Mouse (Mus musculus) limb, embryonic 15.5 days (tissue): ENCODE measurements around the gene Pacs2. TPM values are rescaled to one million over a fixed set of nuclear protein-coding genes. Genes with fewer than 3 reads are reported as not detected.

Experiments
- ATAC-seq: fragments of 200-750 bp; cut with Nextera tagmentation; 2 replicates; pipeline ENCODE4 v1.8.0; 2017; ENCODE audit warnings: low read depth, moderate TSS enrichment; ENCODE audit not compliant: insufficient number of reproducible peaks, low FRiP score, low TSS enrichment
- H3K27ac ChIP-seq: fragments of 300-500 bp; sonication (generic); 2 replicates; pipeline ENCODE4 v1.5.1; 2015; ENCODE audit warnings: moderate library complexity, mild to moderate bottlenecking, inconsistent platforms
- H3K27me3 ChIP-seq: fragments of 300-500 bp; sonication (generic); 2 replicates; pipeline ENCODE4 v1.6.1; 2015; ENCODE audit warnings: inconsistent platforms
- H3K36me3 ChIP-seq: fragments of 300-500 bp; sonication (generic); 2 replicates; pipeline ENCODE4 v1.6.1; 2015; ENCODE audit warnings: inconsistent platforms
- H3K4me1 ChIP-seq: fragments of 300-500 bp; sonication (generic); 2 replicates; pipeline ENCODE4 v1.6.1; 2015; ENCODE audit warnings: inconsistent platforms
- H3K4me2 ChIP-seq: fragments of 300-500 bp; sonication (generic); 2 replicates; pipeline ENCODE4 v1.6.1; 2015; ENCODE audit warnings: mild to moderate bottlenecking, inconsistent platforms
- H3K4me3 ChIP-seq: fragments of 300-500 bp; sonication (generic); 2 replicates; pipeline ENCODE4 v1.5.1; 2015; ENCODE audit warnings: mild to moderate bottlenecking, inconsistent platforms
- H3K9ac ChIP-seq: fragments of 300-500 bp; sonication (generic); 2 replicates; pipeline ENCODE4 v1.6.1; 2015; ENCODE audit warnings: inconsistent platforms
- H3K9me3 ChIP-seq: fragments of 300-500 bp; sonication (generic); 2 replicates; pipeline ENCODE4 v1.6.1; 2016; ENCODE audit warnings: inconsistent platforms
- WGBS: fragments of 180-500 bp; shearing (Covaris S2); methylation state at CpG from one replicate; pipeline ENCODE4 v1.1.7; 2015; 5-methylcytosine and 5-hydroxymethylcytosine counted together
- polyA plus RNA-seq: library from polyadenylated mRNA; unstranded; fragments of >200 nt; fragmentation: Nextera tagmentation; extraction: Ambion mirVana; gene quantifications from 2 replicates; pipeline ENCODE4 v1.2.1, GENCODE M21; 2015

Gene Pacs2
- polyA plus RNA-seq: 12.9 and 13.8 TPM in 2 replicates

GRCm38 (mm10) chr12:113013604-113014558 lies at the start of gene Pacs2:
Gene Pacs2, plus strand, starts transcription at chr12:113014508.
- no peaks in the 10 kb centered on the region for H3K36me3 ChIP-seq
- H3K27ac ChIP-seq: peak within 1 kb of the TSS; percentile 94
- peak within 1 kb of the TSS; percentile 72 for H3K4me2 ChIP-seq
- peaks cover 36% of the 10 kb centered on the region for H3K4me1 ChIP-seq
- peak within 1 kb of the TSS; percentile 66 for H3K9ac ChIP-seq
- peak; percentile 92 for ATAC-seq
- peak within 1 kb of the TSS; percentile 62 for H3K4me3 ChIP-seq
- no peaks in the 10 kb centered on the region for H3K27me3 ChIP-seq
- 3% methylated on average over 61 of the region's 85 CpGs for WGBS
- H3K9me3 ChIP-seq: no peaks in the 10 kb centered on the region

DNA sequence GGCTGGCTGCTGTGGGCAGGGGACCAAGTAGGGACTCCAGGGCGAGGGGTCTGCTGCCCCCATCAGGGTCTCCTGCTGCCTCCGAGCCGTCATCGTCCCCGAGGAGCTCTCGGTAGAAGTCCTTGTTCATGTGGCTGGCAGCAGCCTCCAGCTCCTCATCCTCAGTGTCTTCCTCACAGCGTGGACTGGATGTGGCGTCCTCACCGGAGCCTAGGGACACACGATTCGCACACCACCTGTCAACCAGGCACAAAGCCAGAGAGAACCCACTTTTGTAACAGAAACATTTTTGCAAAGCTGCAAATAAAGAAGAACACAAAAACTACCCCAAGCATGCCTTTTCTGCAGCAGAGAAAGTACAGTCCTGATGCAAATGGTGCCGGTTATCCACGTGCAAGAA lies 48.5 kb upstream of the Pacs2 start:
- 0 out of 2 replicates have a peak, but pooled peaks cover 5% of the 10 kb centered on the region for H3K4me1 ChIP-seq
- peaks cover 98% of the 10 kb centered on the region for H3K36me3 ChIP-seq
- WGBS: 90% methylated on average over 13 of the region's 13 CpGs
- no peak overlapping the region for H3K27ac ChIP-seq
- no peak overlapping the region for H3K4me2 ChIP-seq
- H3K9me3 ChIP-seq: no peaks in the 10 kb centered on the region
- ATAC-seq: no peak
- H3K27me3 ChIP-seq: no peaks in the 10 kb centered on the region
- H3K9ac ChIP-seq: no peak overlapping the region
- no peak overlapping the region for H3K4me3 ChIP-seq

GRCm38 (mm10) chr12:112968943-112969342 lies 45.4 kb upstream of the Pacs2 start:
- no peaks in the 10 kb centered on the region for H3K27me3 ChIP-seq
- no peaks in the 10 kb centered on the region for H3K4me1 ChIP-seq
- 56% methylated on average over 8 of the region's 8 CpGs for WGBS
- peaks cover 98% of the 10 kb centered on the region for H3K36me3 ChIP-seq
- H3K4me2 ChIP-seq: no peak overlapping the region
- H3K27ac ChIP-seq: no peak overlapping the region
- no peak overlapping the region for H3K4me3 ChIP-seq
- no peaks in the 10 kb centered on the region for H3K9me3 ChIP-seq
- ATAC-seq: no peak
- no peak overlapping the region for H3K9ac ChIP-seq

- Histone ChIP-seq H3K36me3 (peaks cover 94% of the 10 kb centered on the region), H3K9ac (no peak overlapping the region), H3K4me2 (no peak overlapping the region), H3K27me3 (no peaks in the 10 kb centered on the region), H3K27ac (no peak overlapping the region), H3K4me1 (no peaks in the 10 kb centered on the region), H3K4me3 (no peak overlapping the region), H3K9me3 (no peaks in the 10 kb centered on the region)
- ATAC-seq: no peak
- 94% methylated on average over 6 of the region's 6 CpGs for WGBS
Measured at GRCm38 (mm10) chr12:112969616-112970015, 44.7 kb upstream of the Pacs2 start.

- Histone ChIP-seq H3K4me1 (peaks cover 21% of the 10 kb centered on the region), H3K36me3 (peaks cover 76% of the 10 kb centered on the region), H3K27ac (no peak overlapping the region), H3K9me3 (no peaks in the 10 kb centered on the region), H3K9ac (no peak overlapping the region), H3K4me3 (no peak overlapping the region), H3K27me3 (no peaks in the 10 kb centered on the region), H3K4me2 (no peak overlapping the region)
- ATAC-seq: no peak
- WGBS: 89% methylated on average over 9 of the region's 9 CpGs
Measured at GRCm38 (mm10) chr12:112974736-112975135, 39.6 kb upstream of the Pacs2 start.

- H3K4me1 ChIP-seq: peaks cover 21% of the 10 kb centered on the region
- peak within 1 kb of the TSS; percentile 89 for H3K4me2 ChIP-seq
- under 1% methylated on average over 78 of the region's 80 CpGs for WGBS
- no peaks in the 10 kb centered on the region for H3K27me3 ChIP-seq
- H3K4me3 ChIP-seq: peak within 1 kb of the TSS; percentile 74
- peak; percentile 88 for ATAC-seq
- H3K27ac ChIP-seq: peak within 1 kb of the TSS; percentile 94
- peaks cover 77% of the 10 kb centered on the region for H3K36me3 ChIP-seq
- peak within 1 kb of the TSS; percentile 57 for H3K9ac ChIP-seq
- no peaks in the 10 kb centered on the region for H3K9me3 ChIP-seq
Measured at GRCm38 (mm10) chr12:112976371-112977073, 37.8 kb upstream of the Pacs2 start, which contains the start of gene Btbd6. Gene Btbd6, plus strand, starts transcription at chr12:112976482.

- no peak for ATAC-seq
- H3K4me1 ChIP-seq: peaks cover 21% of the 10 kb centered on the region
- WGBS: 42% methylated on average over 12 of the region's 12 CpGs
- peaks cover 77% of the 10 kb centered on the region for H3K36me3 ChIP-seq
- no peaks in the 10 kb centered on the region for H3K27me3 ChIP-seq
- H3K4me2 ChIP-seq: peak overlapping the region; percentile 89
- H3K4me3 ChIP-seq: peak overlapping the region; percentile 74
- no peaks in the 10 kb centered on the region for H3K9me3 ChIP-seq
- peak overlapping the region; percentile 57 for H3K9ac ChIP-seq
- peak overlapping the region; percentile 94 for H3K27ac ChIP-seq
Measured at GRCm38 (mm10) chr12:112977156-112977555, 37.2 kb upstream of the Pacs2 start.

DNA sequence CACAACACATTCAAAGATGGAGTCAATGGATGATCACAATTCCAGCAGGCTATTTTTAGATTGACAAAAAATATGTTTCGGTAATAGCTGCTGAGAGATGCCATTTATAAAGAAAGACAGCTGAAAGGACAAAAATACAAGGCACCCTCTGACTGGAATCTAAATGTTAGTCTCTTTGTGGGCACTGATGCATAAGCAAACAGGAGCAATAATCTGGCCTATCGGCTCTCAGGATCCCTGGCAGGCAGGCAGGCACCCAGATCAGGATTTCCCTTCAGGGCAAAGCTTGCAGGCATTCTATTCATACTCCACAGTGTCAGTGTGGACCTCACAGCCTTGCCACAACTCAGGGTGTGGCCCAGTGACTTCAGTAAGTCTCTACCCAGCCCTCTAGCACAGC lies 32.3 kb upstream of the Pacs2 start:
- H3K9ac ChIP-seq: no peak overlapping the region
- H3K4me2 ChIP-seq: no peak overlapping the region
- no peak overlapping the region for H3K27ac ChIP-seq
- H3K27me3 ChIP-seq: no peaks in the 10 kb centered on the region
- peaks cover 15% of the 10 kb centered on the region for H3K4me1 ChIP-seq
- WGBS: 79% methylated on average over 2 of the region's 2 CpGs
- H3K9me3 ChIP-seq: no peaks in the 10 kb centered on the region
- no peak for ATAC-seq
- H3K36me3 ChIP-seq: peaks cover 93% of the 10 kb centered on the region
- no peak overlapping the region for H3K4me3 ChIP-seq

- Histone ChIP-seq H3K4me1 (no peaks in the 10 kb centered on the region), H3K27ac (no peak overlapping the region), H3K9ac (no peak overlapping the region), H3K4me3 (no peak overlapping the region), H3K4me2 (no peak overlapping the region), H3K36me3 (peaks cover 81% of the 10 kb centered on the region), H3K9me3 (no peaks in the 10 kb centered on the region), H3K27me3 (no peaks in the 10 kb centered on the region)
- no peak for ATAC-seq
- 89% methylated on average over 6 of the region's 6 CpGs for WGBS
Measured at GRCm38 (mm10) chr12:112985346-112985745, 29.0 kb upstream of the Pacs2 start.

- ATAC-seq: no peak
- H3K27me3 ChIP-seq: no peaks in the 10 kb centered on the region
- H3K36me3 ChIP-seq: peaks cover 65% of the 10 kb centered on the region
- no peaks in the 10 kb centered on the region for H3K4me1 ChIP-seq
- no peak overlapping the region for H3K4me2 ChIP-seq
- no peak overlapping the region for H3K9ac ChIP-seq
- no peak overlapping the region for H3K4me3 ChIP-seq
- 66% methylated on average over 6 of the region's 6 CpGs for WGBS
- H3K27ac ChIP-seq: no peak overlapping the region
- H3K9me3 ChIP-seq: no peaks in the 10 kb centered on the region
Measured at GRCm38 (mm10) chr12:112987877-112988276, 26.4 kb upstream of the Pacs2 start.

DNA sequence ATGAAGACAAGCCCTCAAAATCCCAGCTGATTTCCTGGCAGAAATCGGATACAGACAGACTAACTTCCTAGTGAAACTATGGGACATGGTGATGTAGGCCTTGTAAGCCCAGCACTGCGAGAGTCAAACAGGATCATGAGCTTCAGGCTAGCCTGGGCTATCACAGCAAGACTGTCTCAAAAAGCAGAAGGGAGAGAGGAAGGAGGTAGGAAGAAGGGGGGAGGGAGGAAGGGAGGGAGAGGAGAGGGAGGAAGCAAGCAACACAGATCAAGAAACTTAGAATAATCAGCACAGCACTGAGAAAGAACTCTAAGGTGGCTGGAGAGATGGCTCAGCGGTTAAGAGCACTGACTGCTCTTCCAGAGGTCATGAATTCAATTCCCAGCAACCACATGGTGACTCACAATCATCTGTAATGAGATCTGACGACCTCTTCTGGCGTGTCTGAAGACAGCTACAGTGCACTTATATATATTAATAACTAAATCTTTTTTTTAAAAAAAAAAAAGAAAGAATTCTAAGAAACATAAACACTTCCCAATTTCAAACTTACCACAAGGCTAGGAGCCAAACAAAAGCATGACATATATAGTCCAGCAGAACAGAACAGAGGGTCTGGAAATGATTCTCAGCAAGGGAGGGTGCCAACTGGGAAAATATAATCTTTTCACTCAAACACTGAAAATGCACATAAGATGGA lies 23.5 kb upstream of the Pacs2 start:
- no peaks in the 10 kb centered on the region for H3K27me3 ChIP-seq
- H3K4me2 ChIP-seq: no peak overlapping the region
- no peak overlapping the region for H3K9ac ChIP-seq
- no peak overlapping the region for H3K4me3 ChIP-seq
- H3K27ac ChIP-seq: no peak overlapping the region
- ATAC-seq: no peak
- no peaks in the 10 kb centered on the region for H3K9me3 ChIP-seq
- H3K4me1 ChIP-seq: no peaks in the 10 kb centered on the region
- peaks cover 41% of the 10 kb centered on the region for H3K36me3 ChIP-seq
- WGBS: 85% methylated on average over 5 of the region's 5 CpGs
